Mouse (Mus musculus): ENCODE measurements around the gene Pomp.

DNA sequence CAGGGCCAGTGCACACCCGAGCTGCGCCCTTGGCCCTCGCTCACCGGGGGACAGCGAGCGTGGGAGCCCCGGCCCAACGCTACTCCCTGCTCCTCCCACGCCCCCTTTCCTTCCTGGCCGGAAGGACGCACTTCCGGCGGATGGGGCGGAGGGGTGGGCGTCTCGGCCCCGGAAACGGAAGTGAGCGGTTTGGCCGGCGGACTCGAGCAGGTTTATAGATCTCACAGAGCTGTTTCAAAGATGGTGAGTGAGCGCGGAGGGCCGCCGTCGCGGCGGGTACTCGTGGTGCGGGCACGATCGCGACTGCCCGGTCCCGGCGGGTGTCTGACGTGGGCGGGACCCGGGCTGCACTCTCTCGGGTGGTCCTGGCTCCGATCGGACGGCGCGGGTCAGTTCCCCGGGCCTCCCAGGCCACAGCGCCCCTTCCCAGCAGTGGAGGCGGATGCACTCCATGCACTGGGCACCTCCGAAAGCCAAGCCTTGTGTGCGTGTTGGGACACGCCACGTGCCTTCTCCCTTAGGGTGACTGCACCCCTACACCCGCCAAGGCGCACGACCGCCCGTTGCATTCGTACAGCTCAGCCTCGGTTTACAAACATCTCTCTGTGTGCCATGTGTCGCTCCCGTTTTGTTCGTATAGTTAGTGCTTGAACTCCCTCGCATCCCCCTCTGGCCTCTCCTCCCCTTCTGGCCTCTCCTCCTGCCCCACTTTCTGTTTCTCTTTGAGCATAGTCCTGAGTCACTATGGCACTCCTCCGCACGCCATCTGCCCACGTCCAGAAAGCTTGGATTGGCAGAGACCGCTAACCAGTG, at the start of gene Pomp:
- TF ChIP-seq CTCF (IDR thresholded peaks at IDR 0.05) = peak; percentile 22
- peak; percentile 98 for TF ChIP-seq EP300 (IDR thresholded peaks at IDR 0.05)
